Mouse (Mus musculus) T-helper 1 cell (primary cell): Measurements from ENCODE around the gene Lsm7.

ENCODE experiments used
- in situ Hi-C: fragments of 300-600 bp; cut with MboI, MseI; formaldehyde crosslinking; loops from one replicate; pipeline ENCODE4 v1.15.1; 2025; ENCODE audit warnings: high pct_unique_total_duplicates

The Lsm7 gene

DNA sequence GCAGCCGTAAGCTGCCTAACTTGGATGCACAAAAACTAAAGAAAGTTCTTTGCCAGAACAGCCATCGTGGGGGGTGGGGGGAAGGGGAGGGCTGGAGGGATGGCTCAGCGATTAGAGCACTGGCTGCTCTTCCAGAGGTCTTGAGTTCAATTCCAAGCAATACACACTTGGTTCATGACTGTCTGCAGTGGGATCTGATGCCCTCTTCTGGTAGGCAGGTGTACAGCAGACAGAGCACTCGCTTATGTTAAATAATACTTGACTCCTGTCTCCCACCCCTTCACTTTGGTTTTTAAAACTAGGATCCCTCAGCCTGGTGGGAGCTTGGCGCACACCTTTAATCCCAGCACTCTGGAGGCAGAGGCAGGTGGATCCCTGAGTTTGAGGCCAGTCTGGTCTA, 21.0 kb upstream of the Lsm7 start:
- in situ Hi-C loops: loop anchor here (5.0 kb wide), 3 partner anchors 49 to 129 kb away; partner anchors contain the start of gene Oaz1

DNA sequence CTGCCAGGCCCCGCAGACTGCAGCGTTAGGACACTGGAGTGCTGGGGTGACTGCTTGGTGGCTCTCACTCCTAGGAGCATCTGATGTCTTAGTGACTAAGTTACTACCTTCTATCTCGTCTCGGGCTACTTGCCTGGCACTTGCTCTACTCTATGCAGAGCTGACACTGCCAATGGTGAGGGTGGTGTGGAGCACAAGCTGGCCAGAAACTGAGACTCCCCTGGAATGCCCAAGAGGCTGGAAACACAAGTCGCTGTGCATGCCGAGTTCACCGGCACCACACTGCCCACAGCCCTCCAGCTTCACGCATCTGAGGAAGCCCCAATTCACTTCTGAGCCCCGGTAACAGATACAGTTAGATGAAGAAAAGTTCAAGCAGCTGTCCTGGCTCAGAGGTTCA, 19.0 kb upstream of the Lsm7 start:
- in situ Hi-C loops: no loop called here

DNA sequence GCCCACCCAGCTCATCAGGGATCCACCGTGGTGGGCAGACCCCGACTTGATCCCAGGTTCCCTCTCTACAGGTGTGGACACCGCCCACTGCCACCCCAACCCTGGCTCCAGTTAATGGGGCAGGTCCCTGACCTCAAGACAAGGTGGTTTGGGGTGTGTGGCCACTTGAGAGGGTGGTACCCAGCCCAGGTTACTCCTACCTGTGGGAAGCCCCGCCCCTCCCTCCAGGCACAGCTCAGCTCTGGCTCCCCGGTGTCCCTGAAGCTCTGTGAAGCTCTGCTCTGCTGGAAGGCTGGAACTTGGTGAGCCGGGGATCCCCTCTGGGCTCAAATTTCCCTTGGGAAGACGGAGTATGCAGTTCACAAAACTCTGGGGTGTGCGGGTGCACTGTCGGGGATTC, 16.6 kb upstream of the Lsm7 start, which contains the start of gene Tmprss9:
TSS of gene Tmprss9 (plus strand) at position 268 of the 400 bp plus-strand sequence.
- in situ Hi-C loops: no loop called here

DNA sequence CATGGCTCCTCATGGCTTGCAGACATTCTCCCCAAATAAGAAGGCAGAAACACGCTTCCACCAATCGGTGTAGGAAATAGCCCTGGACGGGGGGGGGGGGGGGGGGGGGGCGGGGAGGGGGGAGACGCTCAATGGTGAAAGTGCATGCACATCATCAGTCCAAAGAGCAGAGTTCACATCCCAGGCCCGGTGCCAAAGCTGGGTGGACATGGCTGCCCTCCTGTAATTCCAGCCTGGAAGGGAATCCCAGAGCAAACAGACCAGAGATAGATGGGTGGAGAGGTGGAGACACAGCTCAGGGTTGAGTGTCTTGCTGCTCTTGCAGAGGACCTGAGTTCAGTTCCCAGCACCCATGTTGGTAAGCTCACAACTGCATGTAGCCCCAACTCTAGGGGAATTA, 16.0 kb upstream of the Lsm7 start:
- in situ Hi-C loops: no loop called here

DNA sequence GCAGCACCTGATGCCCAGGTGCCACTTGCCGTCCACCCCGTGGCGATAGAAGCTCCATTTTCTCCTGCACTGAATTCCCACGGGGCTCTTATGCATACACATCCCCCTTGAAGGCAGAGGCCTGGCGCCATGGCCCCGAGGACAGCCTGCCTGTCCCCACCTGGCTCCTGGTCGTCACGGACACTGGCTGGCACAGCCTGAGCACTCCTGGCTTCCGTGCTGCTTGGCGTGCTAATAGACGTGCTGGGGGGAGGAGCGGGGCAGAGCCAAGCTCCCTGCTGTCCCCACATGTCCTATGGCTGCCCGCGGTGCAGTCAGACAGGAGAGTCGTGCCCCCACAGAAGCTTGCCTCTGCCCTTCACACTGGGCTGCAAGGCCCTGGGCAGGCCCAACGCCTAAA, 9.4 kb upstream of the Lsm7 start:
- in situ Hi-C loops: no loop called here

DNA sequence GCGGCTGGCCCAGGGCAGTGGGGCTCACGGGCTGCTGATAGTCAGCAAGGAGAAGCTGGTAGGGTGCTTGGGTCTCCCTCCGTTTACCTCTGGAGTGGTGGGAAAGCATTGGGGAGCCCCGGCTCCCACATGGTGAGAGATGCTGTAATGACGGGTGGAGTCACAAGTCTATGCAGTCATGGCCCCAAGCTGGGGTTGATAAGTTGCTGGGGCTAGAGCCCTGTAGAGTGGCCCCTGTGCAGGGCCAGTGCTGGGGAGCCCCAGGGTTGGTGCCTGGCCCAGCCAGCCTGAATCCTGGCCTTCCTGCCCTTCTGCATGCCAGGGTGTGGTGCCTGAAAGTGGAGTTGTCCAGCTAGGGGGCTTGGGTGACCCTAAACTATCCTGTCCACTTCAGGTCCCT, 7.3 kb upstream of the Lsm7 start:
- in situ Hi-C loops: no loop called here

DNA sequence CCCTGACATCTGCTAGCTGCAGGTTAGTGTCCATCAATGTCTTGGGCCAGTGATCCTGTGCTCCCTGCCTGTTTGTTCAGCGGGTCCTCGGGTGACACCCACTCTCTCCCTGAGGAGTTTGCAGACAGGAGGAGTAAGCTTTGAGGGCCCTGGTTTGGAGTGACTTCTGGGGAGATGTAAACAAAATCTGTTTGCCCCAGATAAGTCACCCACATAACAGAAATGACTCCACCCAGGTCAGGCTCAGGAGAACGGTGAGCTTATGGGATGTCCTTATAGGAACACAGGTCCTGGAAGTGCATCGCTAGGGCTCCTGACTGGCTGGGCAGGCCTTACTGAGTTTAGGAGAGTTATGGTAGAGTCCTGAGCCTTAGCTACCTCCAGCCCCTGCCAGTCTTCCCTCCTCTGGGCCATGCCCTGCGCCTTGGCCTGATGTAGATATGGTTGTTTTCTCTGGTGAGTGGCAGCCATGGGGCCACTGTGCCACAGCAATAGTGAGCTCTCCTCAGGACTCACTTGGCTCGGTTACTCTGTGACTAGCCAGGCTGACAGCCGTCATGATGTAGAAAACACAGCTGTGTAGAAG, 3.4 kb upstream of the Lsm7 start:
- in situ Hi-C loops: no loop called here

DNA sequence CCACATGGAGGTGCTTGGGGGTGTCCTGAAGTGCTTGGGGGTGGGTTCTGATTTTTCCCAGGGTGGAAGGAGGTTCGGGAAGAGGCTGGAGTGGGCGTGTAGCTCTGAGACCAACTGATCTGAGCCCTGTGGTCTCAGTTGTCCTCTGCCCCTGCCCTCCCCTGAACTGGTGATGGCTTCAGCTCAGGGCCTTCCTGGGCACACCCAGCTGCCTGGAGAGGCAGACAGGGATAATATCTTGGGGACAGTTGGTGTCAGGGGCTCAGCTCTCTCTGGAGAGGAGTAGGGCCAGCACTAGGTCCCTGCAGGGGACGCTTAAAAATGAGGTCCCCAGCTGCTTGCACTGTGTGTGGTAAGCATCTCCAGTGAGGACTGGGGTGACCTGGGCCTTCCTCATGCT, 2.8 kb upstream of the Lsm7 start:
- in situ Hi-C loops: no loop called here

DNA sequence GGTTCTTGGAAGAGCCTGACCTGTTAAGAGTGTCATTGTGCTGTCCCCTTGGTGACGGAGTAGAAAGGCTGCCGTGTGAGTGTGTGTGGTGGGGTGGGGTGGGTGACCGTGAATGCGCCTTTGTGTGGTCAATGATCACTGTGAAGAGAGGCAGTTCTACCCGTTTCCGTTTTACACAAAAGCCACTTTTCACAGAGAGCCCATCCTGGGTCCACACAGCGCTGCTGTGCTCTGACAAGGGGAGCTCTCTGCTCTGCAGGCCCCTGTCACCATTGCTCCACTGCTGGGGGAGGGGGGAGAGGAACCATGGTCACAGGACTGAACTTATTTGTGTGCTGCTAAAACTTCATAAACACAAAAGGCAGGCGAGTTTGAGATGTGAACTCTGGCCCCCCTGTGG, 2.4 kb upstream of the Lsm7 start:
- in situ Hi-C loops: no loop called here

DNA sequence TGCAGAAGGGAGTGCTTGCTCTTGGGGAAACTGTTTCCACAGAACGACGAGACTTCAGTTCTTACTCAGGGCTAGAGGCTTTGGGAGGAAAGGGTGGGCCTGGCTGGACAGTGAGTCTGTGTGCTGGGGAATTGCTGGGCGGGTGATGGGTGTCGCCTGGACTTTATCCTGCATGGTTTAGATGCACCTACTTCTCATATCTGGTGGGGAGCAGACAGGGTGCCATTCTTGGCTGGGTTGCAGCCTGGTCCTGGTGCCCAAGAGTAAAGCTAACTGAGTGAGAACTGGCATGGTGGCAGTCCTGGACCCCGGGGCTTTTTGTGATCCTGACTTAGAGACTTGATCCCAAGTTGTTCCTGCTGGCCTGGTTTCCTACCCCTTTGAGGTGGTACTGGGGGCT, 1.9 kb upstream of the Lsm7 start:
- in situ Hi-C loops: no loop called here

DNA sequence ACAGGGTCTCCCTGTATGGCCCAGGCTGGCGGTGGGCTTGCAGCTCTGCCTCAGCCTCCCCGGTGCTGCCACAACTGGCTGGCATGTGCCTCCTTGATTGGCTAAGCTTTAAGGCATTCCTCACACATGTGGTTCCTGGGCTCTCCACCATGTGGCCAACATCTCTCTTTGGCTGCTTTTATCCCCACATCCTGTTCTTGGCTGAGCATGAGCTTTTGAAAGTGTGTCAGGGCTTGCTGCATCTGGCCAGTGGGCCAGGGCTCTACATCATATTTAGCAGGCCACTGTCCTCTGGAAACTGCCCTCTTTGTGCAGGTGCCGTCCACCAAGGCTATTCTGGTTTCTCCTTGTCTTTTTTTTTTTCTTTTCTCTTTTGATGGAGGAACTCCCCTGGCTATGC, 1.3 kb upstream of the Lsm7 start:
- in situ Hi-C loops: no loop called here

DNA sequence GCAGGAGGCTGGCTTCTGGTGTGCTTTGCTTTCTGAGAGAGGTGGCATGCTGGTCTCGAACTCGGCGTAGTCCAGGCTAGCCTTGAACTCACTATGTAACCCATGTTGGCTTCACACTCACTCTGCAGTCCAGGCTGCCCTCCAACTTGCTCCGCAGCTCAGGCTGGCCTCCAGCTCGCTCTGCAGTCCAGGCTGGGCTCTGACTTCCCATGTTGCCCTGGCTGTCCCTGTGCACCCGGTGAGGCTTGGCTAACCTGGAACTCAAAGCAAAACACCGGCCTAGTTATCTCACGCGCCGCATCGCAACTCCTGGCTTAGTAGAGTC, 702 bp upstream of the Lsm7 start:
- in situ Hi-C loops: no loop called here

DNA sequence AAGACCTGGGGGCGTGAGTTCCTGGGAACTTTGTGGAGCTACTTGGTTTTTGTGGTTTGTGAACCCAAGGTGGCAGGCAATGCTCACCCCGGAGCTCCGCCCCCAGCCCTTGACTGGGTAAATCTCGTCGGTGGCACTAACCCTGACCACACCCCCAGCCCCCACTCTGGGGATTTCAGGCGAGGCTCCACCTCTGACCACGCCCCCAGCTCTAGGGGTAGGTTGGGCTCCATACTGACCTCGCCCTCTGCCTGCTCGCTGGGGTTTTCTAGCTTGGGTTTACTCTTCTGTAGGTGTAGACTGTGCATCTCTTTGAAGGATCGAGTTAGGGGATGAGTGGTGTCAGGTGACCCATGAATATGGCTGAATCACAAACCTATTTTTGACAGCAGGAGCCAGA, 6.4 kb downstream of the Lsm7 start:
- in situ Hi-C loops: no loop called here

DNA sequence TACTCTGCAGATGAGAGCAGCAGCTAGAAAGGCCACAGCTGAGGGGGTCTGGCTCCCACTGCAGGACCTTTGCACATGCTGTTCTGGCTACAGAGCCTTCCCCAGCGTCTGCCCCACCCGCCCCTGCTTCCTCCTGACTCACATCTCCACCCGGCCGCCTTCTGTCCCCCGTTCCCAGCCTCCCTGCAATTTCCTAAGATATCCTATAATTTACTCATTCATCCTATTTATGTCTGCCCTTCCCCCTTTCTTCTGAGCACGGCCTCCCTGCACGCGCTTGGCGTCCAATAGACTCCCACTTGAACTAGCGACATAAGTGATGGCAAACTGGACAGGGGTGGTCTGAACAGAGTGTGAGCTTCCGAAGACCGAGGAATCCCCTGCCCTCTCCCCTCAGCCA, 9.3 kb downstream of the Lsm7 start:
- in situ Hi-C loops: no loop called here

DNA sequence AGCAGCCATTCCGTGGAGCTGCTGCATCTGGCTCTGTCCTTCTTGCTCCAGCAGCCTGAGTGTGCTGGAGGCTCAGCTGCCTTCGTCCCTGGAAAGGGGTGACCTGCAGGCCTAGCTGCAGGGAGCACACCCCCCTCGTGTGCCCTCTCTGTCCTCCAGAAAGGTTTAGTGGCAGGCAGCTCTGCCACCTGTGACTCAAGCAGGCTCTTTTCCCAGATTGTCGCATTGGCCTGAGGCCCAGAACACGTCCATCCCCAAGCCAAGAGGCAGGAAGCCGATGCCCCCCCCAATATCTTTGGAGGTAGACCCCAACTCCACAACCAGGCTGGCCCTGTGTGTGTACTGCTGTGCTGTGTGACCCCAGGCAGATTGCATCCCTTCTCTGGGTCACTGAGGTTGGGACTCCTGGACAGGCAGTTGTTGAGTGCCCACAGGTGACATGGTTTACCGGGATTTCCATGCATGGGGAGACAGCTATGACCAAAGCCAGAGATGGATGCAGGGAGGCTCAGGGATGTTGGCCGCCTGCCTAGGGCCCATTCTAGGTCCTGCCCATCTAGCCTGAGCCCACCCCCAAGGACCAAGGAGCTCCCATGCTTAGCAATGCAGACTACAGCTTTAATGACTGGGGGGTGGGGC, 9.8 kb downstream of the Lsm7 start:
- in situ Hi-C loops: no loop called here

DNA sequence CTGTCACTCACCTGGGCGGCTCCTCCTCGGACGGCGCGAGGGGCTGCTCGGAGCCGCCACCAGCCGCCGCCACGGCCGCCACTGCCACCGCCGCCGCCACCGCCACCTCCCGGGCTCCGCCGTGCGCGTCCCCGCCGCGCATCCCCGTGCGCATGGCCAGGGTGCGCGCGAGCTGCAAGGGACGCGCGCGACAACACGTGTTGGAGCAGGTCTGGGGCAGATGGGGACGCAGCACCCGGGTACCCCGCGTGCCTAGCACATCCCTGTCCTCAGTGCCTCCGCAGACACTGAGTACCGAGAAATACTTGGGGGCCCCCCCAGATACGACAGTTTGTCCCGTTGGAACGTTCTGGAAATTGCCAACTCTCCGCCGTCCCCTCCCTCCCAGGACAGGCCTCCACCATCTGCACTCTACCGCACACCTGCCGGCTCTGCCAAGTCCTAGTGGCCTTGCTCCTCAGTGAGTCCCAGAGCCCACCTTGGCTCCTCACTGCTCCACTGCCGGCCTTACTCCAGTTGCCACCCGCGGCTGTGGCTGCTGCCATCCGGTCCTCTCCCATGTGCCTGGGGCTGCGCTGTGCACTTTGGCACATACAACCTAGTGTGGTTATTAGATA, 11.0 kb downstream of the Lsm7 start, which contains the start of gene Lingo3:
TSS of gene Lingo3 (minus strand) at position 109 of the 617 bp plus-strand sequence.
- in situ Hi-C loops: no loop called here

DNA sequence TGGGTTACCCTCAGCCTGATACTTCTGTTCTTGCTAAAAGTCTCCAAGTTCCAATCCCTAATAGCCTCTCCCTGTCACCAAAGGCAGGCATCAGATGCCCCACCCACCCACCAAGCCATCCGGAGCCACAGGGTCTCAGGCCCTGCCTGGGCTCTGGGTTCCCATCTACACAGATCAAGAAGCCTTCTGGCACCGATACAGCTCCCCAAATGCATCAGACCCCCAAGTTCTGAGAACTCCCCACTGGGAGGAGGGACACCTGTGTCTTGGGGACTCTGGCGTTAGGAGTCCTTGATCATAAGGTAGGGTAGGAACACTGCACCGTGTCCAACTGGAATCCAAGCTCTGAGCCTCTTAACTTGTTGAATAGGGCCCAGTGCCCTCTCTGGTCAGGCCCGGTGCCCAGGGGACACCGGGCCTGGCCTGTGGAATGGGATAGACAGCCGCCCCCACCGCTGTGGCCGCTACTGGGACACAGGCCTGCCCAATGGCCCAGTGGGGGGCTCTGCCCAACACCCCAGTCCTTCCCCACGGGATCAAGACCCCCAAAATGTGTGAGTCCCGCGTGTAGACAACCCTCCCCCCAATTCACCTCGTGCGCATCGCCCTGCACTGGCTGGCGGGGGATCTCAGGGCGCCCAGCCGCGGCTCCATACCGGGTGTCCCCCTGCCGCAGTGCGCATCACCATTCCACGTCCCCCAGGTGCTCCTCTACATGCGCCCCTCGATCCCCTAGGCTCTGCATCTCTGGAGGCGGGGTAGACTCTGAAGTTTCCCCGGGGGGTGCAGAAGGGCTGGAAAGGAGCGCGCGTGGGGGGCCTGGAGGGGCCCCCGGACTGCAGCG, 11.7 kb downstream of the Lsm7 start:
- in situ Hi-C loops: no loop called here

DNA sequence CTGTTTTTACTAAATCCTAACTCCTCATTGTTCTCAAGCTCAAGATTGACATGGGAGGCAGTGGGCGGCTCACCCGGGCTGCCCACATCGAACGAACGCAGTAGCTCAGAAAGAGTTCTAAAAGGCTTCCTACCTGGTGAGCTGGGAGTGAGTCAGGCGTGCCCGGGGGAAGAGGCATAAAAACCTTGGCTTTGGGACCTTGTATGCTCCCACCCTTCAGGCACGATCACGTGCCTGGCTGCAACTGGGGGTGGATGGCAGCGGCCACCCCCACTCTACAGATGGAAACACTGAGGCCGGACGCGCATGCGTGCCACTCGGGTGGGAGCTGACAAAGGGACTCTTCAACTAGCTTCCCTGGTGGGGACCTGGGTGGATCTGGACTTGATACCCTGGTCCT, 12.7 kb downstream of the Lsm7 start:
- in situ Hi-C loops: no loop called here

DNA sequence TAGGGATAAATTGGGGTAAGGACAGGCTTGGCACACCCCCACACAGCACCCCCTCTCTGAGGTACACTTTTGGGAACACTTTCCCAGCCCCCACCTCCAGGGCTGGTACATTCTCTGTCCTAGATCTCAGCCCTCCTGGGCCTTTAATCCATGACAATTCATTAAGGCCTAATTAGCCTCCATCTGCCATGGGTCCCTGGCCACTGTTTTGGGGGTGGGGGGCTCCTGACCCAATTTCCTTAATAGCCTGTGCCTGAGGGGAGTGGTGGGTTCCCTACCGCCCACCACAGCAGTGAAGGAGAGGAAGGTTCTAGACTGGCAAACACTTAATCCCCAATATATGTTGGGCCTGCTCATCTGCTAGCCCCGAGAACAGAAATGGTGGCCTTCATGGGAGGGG, 13.3 kb downstream of the Lsm7 start:
- in situ Hi-C loops: no loop called here

DNA sequence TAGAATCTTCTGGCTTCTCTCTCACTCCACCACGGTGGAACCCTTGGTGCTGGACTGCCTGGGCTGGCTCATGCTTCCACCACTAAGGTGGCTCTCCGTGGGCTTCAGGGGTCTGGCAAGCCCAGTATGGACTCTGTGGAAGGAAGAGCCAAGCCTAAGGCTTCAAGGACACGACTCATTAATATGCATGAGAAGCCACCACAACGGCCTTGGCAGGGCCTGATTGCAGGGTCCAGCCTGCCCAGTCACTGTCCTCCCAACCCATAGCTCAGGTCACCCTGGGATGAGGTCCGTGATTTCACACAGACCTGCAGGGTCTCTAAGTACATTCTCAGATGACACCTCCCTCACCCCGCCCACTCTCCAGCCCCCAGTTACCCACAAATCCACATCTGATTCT, 15.2 kb downstream of the Lsm7 start:
- in situ Hi-C loops: no loop called here

DNA sequence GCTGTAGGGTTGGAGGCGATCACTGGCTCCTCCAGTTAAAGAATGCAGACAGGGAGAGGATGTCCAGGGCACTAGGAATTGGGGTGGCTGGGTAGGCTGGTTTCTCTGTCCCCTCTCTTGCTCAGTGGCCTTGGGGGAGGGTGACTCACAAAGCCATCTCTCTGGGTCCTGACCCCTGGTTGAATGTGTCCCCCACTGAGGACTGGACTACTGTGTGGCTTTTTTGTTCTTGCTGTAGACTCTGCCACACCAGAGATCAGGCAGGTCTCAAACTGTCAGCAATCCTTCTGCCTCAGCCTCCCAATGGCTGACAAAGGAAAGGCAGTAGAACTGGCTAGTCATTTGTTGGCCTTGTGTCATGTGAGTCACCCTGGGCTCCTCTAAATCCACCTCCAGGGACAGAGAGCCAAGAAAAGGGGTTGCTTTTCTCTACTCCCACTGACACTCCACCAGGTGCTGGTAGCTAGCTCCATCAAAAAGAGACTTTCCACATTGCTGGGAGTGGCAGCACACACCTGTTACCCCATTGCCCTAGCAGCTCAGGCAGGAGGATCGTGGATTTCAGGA, 16.6 kb downstream of the Lsm7 start:
- in situ Hi-C loops: no loop called here

DNA sequence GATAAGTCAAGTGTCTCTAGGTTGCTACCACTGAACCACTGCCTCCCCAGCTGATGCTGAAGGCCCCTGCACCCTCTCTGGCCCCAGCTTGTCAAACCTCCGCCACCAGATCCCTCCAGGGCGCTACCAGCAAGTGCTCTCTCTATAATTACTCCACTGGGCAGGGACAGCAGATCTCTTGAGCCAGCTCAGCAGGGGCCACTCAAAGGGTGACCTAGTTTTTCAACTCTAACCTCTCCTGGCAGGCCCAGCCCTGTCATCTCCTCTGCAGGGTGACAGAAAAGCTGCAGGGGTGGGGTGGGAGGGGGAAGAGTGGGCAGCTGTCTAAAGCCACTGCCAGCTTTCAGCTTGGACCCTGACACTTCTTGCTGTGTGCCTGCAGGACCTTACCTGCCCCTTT, 17.2 kb downstream of the Lsm7 start:
- in situ Hi-C loops: no loop called here
